Mouse (Mus musculus) T-helper 1 cell (primary cell): ENCODE results near the gene Htra1.

Experiments used
- in situ Hi-C: fragments of 300-600 bp; cut with MboI, MseI; formaldehyde crosslinking; loops from one replicate; pipeline ENCODE4 v1.15.1; 2025; ENCODE audit warnings: high pct_unique_total_duplicates

The Htra1 gene

GRCm38 (mm10) chr7:131007221-131007620 lies 71.3 kb downstream of the Htra1 start:
- in situ Hi-C loops: no loop called here

- in situ Hi-C loops: no loop called here
Observed at GRCm38 (mm10) chr7:131009178-131009577, 73.3 kb downstream of the Htra1 start.

- in situ Hi-C loops: no loop called here
Observed at GRCm38 (mm10) chr7:131011901-131012300, 76.0 kb downstream of the Htra1 start.

- in situ Hi-C loops: no loop called here
Observed at GRCm38 (mm10) chr7:131019181-131019580, 83.3 kb downstream of the Htra1 start.

DNA sequence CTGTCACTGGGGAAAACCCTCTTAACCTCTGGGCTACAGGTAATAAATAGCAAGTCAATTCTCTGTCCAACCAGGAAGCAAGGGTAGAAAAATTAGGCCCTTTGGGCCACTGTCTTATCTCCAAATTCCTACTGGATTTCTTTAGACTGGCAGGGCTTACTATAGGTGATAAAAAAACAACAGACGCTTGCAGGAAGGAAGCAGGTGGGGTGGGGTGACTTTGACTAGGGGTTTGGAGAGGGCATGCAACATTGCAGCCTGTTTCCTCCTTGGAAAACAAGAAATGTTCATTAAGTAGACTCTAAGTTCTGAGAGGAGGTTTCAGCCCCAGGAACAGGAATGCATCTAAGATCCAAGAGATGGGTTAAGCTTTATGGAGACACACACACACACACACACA lies 88.9 kb downstream of the Htra1 start:
- in situ Hi-C loops: no loop called here

- in situ Hi-C loops: no loop called here
Observed at GRCm38 (mm10) chr7:131027557-131027956, 91.6 kb downstream of the Htra1 start.

- in situ Hi-C loops: no loop called here
Observed at GRCm38 (mm10) chr7:131031755-131032154, 95.8 kb downstream of the Htra1 start, which contains the start of gene Dmbt1. Dmbt1 (plus strand) TSS chr7:131032053.
